Comparison of ENCODE assay signal across 18 mouse cellular contexts in the genomic region with DNA sequence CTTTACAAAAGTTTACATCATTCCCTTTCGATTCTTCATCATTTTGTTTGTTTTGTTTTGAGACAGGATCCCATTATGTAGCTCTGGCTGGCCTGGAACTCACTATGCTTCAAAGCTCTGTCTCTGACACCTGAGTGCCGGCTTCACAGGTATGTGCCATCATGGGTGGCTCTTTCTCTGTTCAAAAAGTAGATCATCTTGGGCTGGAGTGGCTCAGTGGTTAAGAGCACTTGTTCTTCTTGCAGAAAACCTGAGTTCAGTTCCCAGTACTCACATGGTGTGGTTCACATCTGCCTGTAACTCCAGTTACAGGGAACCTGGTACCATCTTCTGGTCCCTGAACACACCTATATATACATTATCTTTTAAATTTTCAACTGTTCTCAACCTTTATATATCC. TPM values are rescaled to one million over a fixed set of nuclear protein-coding genes. Genes with fewer than 3 reads are reported as not detected.
"Had no signal": no experiment of that assay in that cellular context is flagged by ENCODE, and none has a peak within 500 bp of the region (broad histone marks: within the 10 kb centered on the region; RNA-seq: fewer than 3 reads in every experiment).

No protein-coding gene starts in this region.

- H3K27me3 ChIP-seq: kidney, embryonic 15.5 days; limb, embryonic 13.5 days; liver, embryonic 13.5 days; neural tube, embryonic 13.5 days had no signal

- H3K4me2 ChIP-seq: kidney, embryonic 15.5 days; limb, embryonic 13.5 days; liver, embryonic 13.5 days; neural tube, embryonic 13.5 days had no signal

- H3K9ac ChIP-seq: kidney, embryonic 15.5 days; limb, embryonic 13.5 days; liver, embryonic 13.5 days; neural tube, embryonic 13.5 days had no signal

- H3K4me3 ChIP-seq: kidney, embryonic 15.5 days; limb, embryonic 13.5 days; liver, embryonic 13.5 days; midbrain, embryonic 10.5 days; neural tube, embryonic 13.5 days had no signal

- DNase-seq: kidney, adult 2 months; kidney, postnatal 14 days; left cerebral cortex, postnatal 4 days; liver, embryonic 13.5 days; lung, adult 18-20 months; lung, postnatal 36 days; midbrain, embryonic 14.5 days; retina, postnatal 1 day; right cerebral cortex, postnatal 4 days; spleen, adult 18-20 months had no signal

- H3K4me1 ChIP-seq: midbrain, embryonic 10.5 days; neural tube, embryonic 13.5 days had no signal

- H3K9me3 ChIP-seq: kidney, embryonic 15.5 days; limb, embryonic 13.5 days; liver, embryonic 13.5 days; midbrain, embryonic 10.5 days; neural tube, embryonic 13.5 days had no signal

- H3K27ac ChIP-seq: kidney, embryonic 15.5 days; limb, embryonic 13.5 days; liver, embryonic 13.5 days; midbrain, embryonic 10.5 days; neural tube, embryonic 13.5 days had no signal

- H3K36me3 ChIP-seq: kidney, embryonic 15.5 days; limb, embryonic 13.5 days; liver, embryonic 13.5 days; midbrain, embryonic 10.5 days; neural tube, embryonic 13.5 days had no signal

RNA-seq across cellular contexts. Expression of a gene that starts 44.7 kb away (rescaled TPM):
- polyA plus RNA-seq: limb, embryonic 13.5 days; midbrain, embryonic 10.5 days; neural tube, embryonic 13.5 days had no signal

RNA-seq across cellular contexts. Expression of a gene that starts 50.2 kb away (rescaled TPM):
- total RNA-seq: layer of hippocampus, adult 8-10 months; layer of hippocampus, postnatal 14 days; left cerebral cortex, adult 18-20 months; left cerebral cortex, postnatal 10 days; left cerebral cortex, postnatal 4 days had no signal
- polyA plus RNA-seq: kidney, embryonic 15.5 days; neural tube, embryonic 13.5 days had no signal
